Mouse (Mus musculus): ENCODE measurements around the gene Nbeal1.

DNA sequence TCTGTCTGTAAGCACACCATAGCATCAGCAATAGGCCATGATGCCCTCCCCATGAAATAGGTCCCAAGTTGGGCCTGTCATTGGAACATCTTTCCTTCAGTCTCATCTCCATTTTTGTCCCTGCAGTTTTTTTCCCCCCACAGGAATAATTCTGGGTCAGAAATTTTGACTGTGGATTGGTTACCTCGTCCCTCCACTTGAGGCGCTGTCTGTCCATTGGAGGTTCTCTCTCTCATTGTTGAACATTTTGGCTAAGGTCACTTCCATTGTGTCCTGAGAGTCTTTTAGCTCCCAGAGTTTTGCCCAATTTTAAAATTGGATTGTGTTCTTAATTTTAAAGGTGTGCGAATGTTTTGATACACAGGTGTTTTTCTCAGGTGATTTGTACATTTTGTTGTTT is 16.4 kb downstream of the Nbeal1 start:
- TF ChIP-seq POLR2A (IDR thresholded peaks at IDR 0.05; ENCODE audit: insufficient read length, low read depth) (no peak), POLR2AphosphoS2 (IDR thresholded peaks at IDR 0.05; ENCODE audit: insufficient read length, low read depth) (no peak), TCF12 (IDR thresholded peaks at IDR 0.05; ENCODE audit: insufficient read depth, poor library complexity, severe bottlenecking) (no peak), MAX (IDR thresholded peaks at IDR 0.05; ENCODE audit: low read depth) (no peak), E2F4 (IDR thresholded peaks at IDR 0.05; ENCODE audit: insufficient read depth) (no peak), USF1 (IDR thresholded peaks at IDR 0.05; ENCODE audit: low read depth) (no peak), CEBPB (IDR thresholded peaks at IDR 0.05; ENCODE audit: insufficient read depth, poor library complexity, severe bottlenecking) (no peak)

Measured in myocyte (in vitro differentiated cells).